Comparison of ENCODE assay signal across 8 mouse cellular contexts in genomic region chr9:72628591-72628990, GRCm38 (mm10). TPM values are rescaled to one million over a fixed set of nuclear protein-coding genes. Genes with fewer than 3 reads are reported as not detected.
A peak's percentile ranks its signal among the peaks of the same experiment; 100 is the strongest.
DNase-seq lines count a peak whose midpoint lies in the region.

No protein-coding gene starts in this region.

- peak; percentile 35 for DNase-seq in kidney, adult 11 months
- no peak for DNase-seq in kidney, adult 18-20 months
- DNase-seq in NIH3T3 (ENCODE audit: low read depth): peak; percentile 73
- peak; percentile 77 for DNase-seq in heart, adult 8-10 months (ENCODE audit: low spot score)
- DNase-seq in left cerebral cortex, postnatal 4 days: peak; percentile 18
- no peak for DNase-seq in spleen, postnatal 36 days (ENCODE audit: low spot score in 2 of 2)
- DNase-seq in spleen, postnatal 14 days (ENCODE audit: low spot score in 2 of 2): no peak
- no peak for DNase-seq in spleen, postnatal 10 days (ENCODE audit: low spot score in 2 of 2)

- intact Hi-C loops in left cerebral cortex, postnatal 4 days (cut with DNase I): no loop called here

RNA-seq across cellular contexts. Expression of gene Nedd4, which starts 33.6 kb away (rescaled TPM):
- 100 to 1,000 TPM; 344 to 366 (median 354) TPM for total RNA-seq in heart, adult 8-10 months (2022)
- 100 to 1,000 TPM; 392 to 399 TPM for total RNA-seq in left cerebral cortex, postnatal 4 days (2021)

Comparison
In these comparisons a context has a peak if more than half of its experiments do, and no peak if none do; other contexts are left out.
1. DNase-seq: peak in kidney, adult 11 months (single experiment), NIH3T3 (single experiment), heart, adult 8-10 months (single experiment) and left cerebral cortex, postnatal 4 days (single experiment); none in kidney, adult 18-20 months (single experiment), spleen, postnatal 36 days (0 of 2), spleen, postnatal 14 days (0 of 2) and spleen, postnatal 10 days (0 of 2).